Mouse (Mus musculus) intestine, embryonic 14.5 days (tissue): ENCODE data around the gene Chic1. TPM values are rescaled to one million over a fixed set of nuclear protein-coding genes. Genes with fewer than 3 reads are reported as not detected.

Experiments used
- ATAC-seq: fragments of 200-750 bp; cut with Nextera tagmentation; replicated peaks from 2 replicates; pipeline ENCODE4 v1.8.0; 2017; ENCODE audit warnings: low read depth, moderate number of reproducible peaks, moderate TSS enrichment, moderate library complexity; ENCODE audit not compliant: low FRiP score, low TSS enrichment
- DNase-seq: peaks from one replicate; pipeline ENCODE4 v3.0.0-alpha.2; 2018; ENCODE audit warnings: low spot score
- H3K27ac ChIP-seq: fragments of 300-500 bp; sonication (generic); 2 replicates; pipeline ENCODE4 v1.5.1; 2014; ENCODE audit warnings: low read depth, mild to moderate bottlenecking, control low read depth
- H3K27me3 ChIP-seq: fragments of 300-500 bp; sonication (generic); replicated peaks from 2 replicates; pipeline ENCODE4 v1.6.1; 2014; ENCODE audit warnings: low read length, control low read depth; ENCODE audit not compliant: control insufficient read depth, insufficient read depth
- H3K36me3 ChIP-seq: fragments of 300-500 bp; sonication (generic); 2 replicates; pipeline ENCODE4 v1.6.1; 2014; ENCODE audit warnings: low read length, control low read depth; ENCODE audit not compliant: control insufficient read depth, insufficient read depth
- H3K4me1 ChIP-seq: fragments of 300-500 bp; sonication (generic); replicated peaks from 2 replicates; pipeline ENCODE4 v1.6.1; 2014; ENCODE audit warnings: low read length, control low read depth, mixed read lengths; ENCODE audit not compliant: control insufficient read depth, insufficient read depth
- H3K4me2 ChIP-seq: fragments of 300-500 bp; sonication (generic); 2 replicates; pipeline ENCODE4 v1.6.1; 2014; ENCODE audit warnings: low read length
- H3K4me3 ChIP-seq: fragments of 300-500 bp; sonication (generic); 2 replicates; pipeline ENCODE4 v1.5.1; 2014; ENCODE audit warnings: low read depth, low read length, control low read depth, mixed read lengths
- H3K9ac ChIP-seq: fragments of 300-500 bp; sonication (generic); 2 replicates; pipeline ENCODE4 v1.6.1; 2014; ENCODE audit warnings: mild to moderate bottlenecking, low read length
- H3K9me3 ChIP-seq: fragments of 300-500 bp; sonication (generic); 2 replicates; pipeline ENCODE4 v1.6.1; 2016; ENCODE audit warnings: low read length, control low read depth; ENCODE audit not compliant: control insufficient read depth
- WGBS: fragments of 180-500 bp; shearing (Covaris S2); extraction: QIAGEN DNeasy Blood & Tissue Kit; methylation state at CpG from one replicate; pipeline ENCODE4 v1.1.7; 2014; 5-methylcytosine and 5-hydroxymethylcytosine counted together
- polyA plus RNA-seq: library from polyadenylated mRNA; unstranded; fragments of >200 nt; fragmentation: Nextera tagmentation; extraction: Ambion mirVana; gene quantifications from 2 replicates; pipeline ENCODE4 v1.2.1, GENCODE M21; 2014

The Chic1 gene
- 6.0 and 6.1 TPM in 2 replicates for polyA plus RNA-seq

- peak within 1 kb of the TSS; percentile 51 for H3K4me2 ChIP-seq
- DNase-seq: peak; percentile 80
- H3K4me3 ChIP-seq: peak within 1 kb of the TSS; percentile 50
- H3K4me1 ChIP-seq: no peaks in the 10 kb centered on the region
- H3K27ac ChIP-seq: no peak within 1 kb of the TSS
- H3K36me3 ChIP-seq: no peaks in the 10 kb centered on the region
- no peaks in the 10 kb centered on the region for H3K9me3 ChIP-seq
- peaks cover 20% of the 10 kb centered on the region for H3K27me3 ChIP-seq
- WGBS: 13% methylated on average over 34 of the region's 34 CpGs
- peak within 1 kb of the TSS; percentile 49 for H3K9ac ChIP-seq
- peak; percentile 94 for ATAC-seq
Observed at GRCm38 (mm10) chrX:103356287-103356686, at the start of gene Chic1. Gene Chic1 (plus strand): TSS chrX:103356476.

GRCm38 (mm10) chrX:103308262-103308661, 48.0 kb upstream of the Chic1 start:
- Histone ChIP-seq H3K9ac (no peak overlapping the region), H3K27me3 (0 out of 2 replicates have a peak, but pooled peaks cover 7% of the 10 kb centered on the region), H3K4me1 (no peaks in the 10 kb centered on the region), H3K27ac (no peak overlapping the region), H3K4me2 (no peak overlapping the region), H3K4me3 (no peak overlapping the region), H3K9me3 (no peaks in the 10 kb centered on the region), H3K36me3 (no peaks in the 10 kb centered on the region)
- DNase-seq: no peak
- ATAC-seq: no peak
- WGBS: 88% methylated on average over 1 of the region's 1 CpGs

GRCm38 (mm10) chrX:103311723-103312122, 44.6 kb upstream of the Chic1 start:
- H3K27ac ChIP-seq: no peak overlapping the region
- WGBS: 82% methylated on average over 3 of the region's 3 CpGs
- H3K4me1 ChIP-seq: no peaks in the 10 kb centered on the region
- H3K36me3 ChIP-seq: no peaks in the 10 kb centered on the region
- DNase-seq (no peak), ATAC-seq (no peak)
- H3K4me2 ChIP-seq: no peak overlapping the region
- H3K27me3 ChIP-seq: peaks cover 7% of the 10 kb centered on the region; the same call in 1 of the 2 replicates
- no peak overlapping the region for H3K4me3 ChIP-seq
- H3K9ac ChIP-seq: no peak overlapping the region
- H3K9me3 ChIP-seq: no peaks in the 10 kb centered on the region

DNA sequence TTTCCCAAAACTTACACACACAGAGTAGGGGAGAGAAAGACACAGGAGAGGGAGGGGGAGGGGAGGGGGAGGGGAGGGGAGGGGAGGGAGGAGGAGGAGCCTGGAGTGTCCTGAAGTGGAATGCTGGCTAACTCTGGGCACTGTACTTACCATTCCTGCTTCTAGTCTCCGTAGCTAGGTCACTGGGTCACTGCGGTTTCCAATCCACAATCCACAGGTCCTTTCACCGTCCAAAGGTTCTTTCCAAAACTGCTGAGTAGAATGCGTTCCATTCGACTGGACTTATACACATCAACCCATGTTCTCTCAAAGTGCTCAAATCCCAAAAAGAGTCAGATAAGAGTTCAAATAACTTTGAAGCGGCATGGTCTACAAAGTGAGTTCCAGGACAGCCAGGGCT, 42.1 kb upstream of the Chic1 start:
- no peak for DNase-seq
- Histone ChIP-seq H3K4me1 (no peaks in the 10 kb centered on the region), H3K27ac (no peak overlapping the region), H3K9ac (no peak overlapping the region), H3K9me3 (no peaks in the 10 kb centered on the region), H3K4me3 (no peak overlapping the region), H3K36me3 (no peaks in the 10 kb centered on the region), H3K27me3 (peaks cover 22% of the 10 kb centered on the region), H3K4me2 (no peak overlapping the region)
- ATAC-seq: no peak
- WGBS: 83% methylated on average over 6 of the region's 6 CpGs

GRCm38 (mm10) chrX:103321146-103321545, 35.1 kb upstream of the Chic1 start, which contains the start of gene Cdx4:
Gene Cdx4 (plus strand): TSS chrX:103321398.
- no peak for ATAC-seq
- H3K36me3 ChIP-seq: no peaks in the 10 kb centered on the region
- 30% methylated on average over 13 of the region's 13 CpGs for WGBS
- no peak within 1 kb of the TSS for H3K9ac ChIP-seq
- peaks cover 66% of the 10 kb centered on the region for H3K27me3 ChIP-seq
- no peaks in the 10 kb centered on the region for H3K4me1 ChIP-seq
- no peak within 1 kb of the TSS; the same call in 1 of the 2 replicates for H3K4me3 ChIP-seq
- no peak for DNase-seq
- H3K9me3 ChIP-seq: no peaks in the 10 kb centered on the region
- peak within 1 kb of the TSS; percentile 30 for H3K4me2 ChIP-seq
- H3K27ac ChIP-seq: no peak within 1 kb of the TSS

DNA sequence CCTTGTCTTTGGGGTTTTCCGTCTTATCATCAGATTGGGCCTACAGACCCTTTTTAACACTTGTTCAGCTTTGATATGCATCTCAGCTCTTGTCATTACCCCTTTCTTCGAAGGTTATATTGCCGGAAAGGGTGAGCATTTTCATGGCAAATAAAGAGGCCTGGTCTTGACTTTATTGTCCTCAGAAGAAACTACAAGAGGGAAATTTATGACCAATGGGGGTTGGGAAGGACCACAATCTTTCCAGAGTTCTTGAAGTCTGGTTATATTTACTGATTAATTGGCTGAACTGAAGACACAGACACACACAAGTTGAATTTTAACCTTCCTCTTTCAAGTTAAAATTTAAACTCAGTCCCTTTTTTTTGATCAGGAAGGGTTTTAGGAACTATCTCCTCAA, 30.4 kb upstream of the Chic1 start:
- no peak for ATAC-seq
- 28% methylated on average over 3 of the region's 3 CpGs for WGBS

GRCm38 (mm10) chrX:103329386-103329785, 26.9 kb upstream of the Chic1 start:
- H3K4me3 ChIP-seq: no peak overlapping the region
- no peaks in the 10 kb centered on the region for H3K4me1 ChIP-seq
- 70% methylated on average over 8 of the region's 8 CpGs for WGBS
- DNase-seq (no peak), ATAC-seq (no peak)
- H3K27me3 ChIP-seq: peaks cover 19% of the 10 kb centered on the region
- H3K9me3 ChIP-seq: no peaks in the 10 kb centered on the region
- no peak overlapping the region for H3K27ac ChIP-seq
- H3K4me2 ChIP-seq: no peak overlapping the region
- no peak overlapping the region for H3K9ac ChIP-seq
- H3K36me3 ChIP-seq: no peaks in the 10 kb centered on the region

More for the DNA sequence above, 30.4 kb upstream of the Chic1 start:
- no peak overlapping the region for H3K4me3 ChIP-seq
- H3K36me3 ChIP-seq: no peaks in the 10 kb centered on the region
- H3K4me1 ChIP-seq: no peaks in the 10 kb centered on the region
- peaks cover 43% of the 10 kb centered on the region for H3K27me3 ChIP-seq
- DNase-seq: no peak
- H3K9me3 ChIP-seq: no peaks in the 10 kb centered on the region
- H3K9ac ChIP-seq: no peak overlapping the region
- no peak overlapping the region for H3K4me2 ChIP-seq
- no peak overlapping the region for H3K27ac ChIP-seq

GRCm38 (mm10) chrX:103331125-103331858, 25.0 kb upstream of the Chic1 start:
- no peak overlapping the region for H3K4me3 ChIP-seq
- H3K27ac ChIP-seq: no peak overlapping the region
- no peak for ATAC-seq
- H3K9me3 ChIP-seq: no peaks in the 10 kb centered on the region
- no peak overlapping the region for H3K9ac ChIP-seq
- no peak overlapping the region for H3K4me2 ChIP-seq
- no peaks in the 10 kb centered on the region for H3K4me1 ChIP-seq
- no peak for DNase-seq
- 63% methylated on average over 5 of the region's 5 CpGs for WGBS
- no peaks in the 10 kb centered on the region for H3K36me3 ChIP-seq
- peaks cover 10% of the 10 kb centered on the region; the same call in 1 of the 2 replicates for H3K27me3 ChIP-seq
